Mouse (Mus musculus) MEL (cell line): ENCODE measurements at regions not wholly inside any gene's neighbourhood (a gene's known extent, or its start where the extent isn't known, plus 50 kb on each side); places are given as distances from the start of the nearest gene placed in this dataset.

Experiments
- CTCF ChIP-seq, 3 experiments: IDR thresholded peaks in 2 of 3; conservative IDR thresholded peaks in 1 of 3; 2 replicates each; pipeline ENCODE4 v1.5.1; 2011 to 2012; ENCODE audit warnings: low read length in 3 of 3, low read depth in 2 of 3, mild to moderate bottlenecking in 2 of 3, improper control_type of control experiment in 1 of 3, inconsistent platforms in 1 of 3, mixed read lengths in 1 of 3, moderate library complexity in 1 of 3; ENCODE audit not compliant: control insufficient read depth in 1 of 3, insufficient read depth in 1 of 3, poor library complexity in 1 of 3, severe bottlenecking in 1 of 3
- MAX ChIP-seq: IDR thresholded peaks from 2 replicates; pipeline ENCODE4 v1.6.1; 2011; ENCODE audit warnings: low read length, improper control_type of control experiment

- no peak for TF ChIP-seq MAX
- TF ChIP-seq CTCF (IDR thresholded peaks at IDR 0.05 in 2 of 3, conservative IDR thresholded peaks at IDR 0.05 in 1 of 3; ENCODE audit: control insufficient read depth in 1 of 3, insufficient read depth in 1 of 3, low read depth in 2 of 3, low read length in 3 of 3, poor library complexity in 1 of 3, severe bottlenecking in 1 of 3), result no peak
Observed at GRCm38 (mm10) chr1:129146395-129147094, 126.6 kb upstream of the Thsd7b start.
